Mouse (Mus musculus) thymus, adult 2 months (tissue): ENCODE data around the gene Crocc2. TPM values are rescaled to one million over a fixed set of nuclear protein-coding genes. Genes with fewer than 3 reads are reported as not detected.

ENCODE experiments used
- DNase-seq: peaks from one replicate; pipeline ENCODE4 v3.0.0; 2021
- H3K27ac ChIP-seq: fragments of 200-500 bp; 2 replicates; pipeline ENCODE4 v1.5.1; 2012; ENCODE audit warnings: low read length, control low read depth; ENCODE audit not compliant: control insufficient read depth, insufficient read depth
- H3K27me3 ChIP-seq: fragments of 200-500 bp; 2 replicates; pipeline ENCODE4 v1.6.1; 2012; ENCODE audit warnings: mild to moderate bottlenecking, low read length, moderate library complexity, mixed read lengths; ENCODE audit not compliant: control insufficient read depth, insufficient read depth
- H3K36me3 ChIP-seq: fragments of 200-500 bp; 2 replicates; pipeline ENCODE4 v1.6.1; 2012; ENCODE audit warnings: mild to moderate bottlenecking, low read length, moderate library complexity; ENCODE audit not compliant: control insufficient read depth, insufficient read depth
- H3K4me1 ChIP-seq: fragments of 200-500 bp; replicated peaks from 2 replicates; pipeline ENCODE4 v1.6.1; 2012; ENCODE audit warnings: low read length; ENCODE audit not compliant: control insufficient read depth, insufficient read depth
- H3K4me3 ChIP-seq: fragments of 200-500 bp; 2 replicates; pipeline ENCODE4 v1.5.1; 2012; ENCODE audit warnings: mild to moderate bottlenecking, low read length, control low read depth, moderate library complexity; ENCODE audit not compliant: control insufficient read depth, insufficient read depth
- CTCF ChIP-seq: fragments of 200-500 bp; IDR thresholded peaks from 2 replicates; pipeline ENCODE4 v1.5.1; 2012; ENCODE audit warnings: mild to moderate bottlenecking, control low read depth, low read length, moderate library complexity, borderline replicate concordance; ENCODE audit not compliant: control insufficient read depth, poor library complexity, insufficient read depth; ENCODE audit errors: extremely low read depth
- POLR2A ChIP-seq: fragments of 200-500 bp; IDR thresholded peaks from 2 replicates; pipeline ENCODE4 v1.6.1; 2012; ENCODE audit warnings: mild to moderate bottlenecking, low read length, control low read depth, moderate library complexity; ENCODE audit not compliant: control insufficient read depth, poor library complexity, insufficient read depth; ENCODE audit errors: extremely low read depth
- WGBS: fragments of 180-500 bp; shearing (Covaris S2); methylation state at CpG from one replicate; pipeline ENCODE4 v1.1.7; 2018; 5-methylcytosine and 5-hydroxymethylcytosine counted together
- polyA plus RNA-seq: library from polyadenylated mRNA; depleted of rRNA; stranded (reverse); fragments of >200 nt; gene quantifications from 2 replicates; pipeline ENCODE4 v1.2.3, GENCODE M21; 2012

Crocc2 gene
- polyA plus RNA-seq, 1 experiment, result 0.34 TPM

DNA sequence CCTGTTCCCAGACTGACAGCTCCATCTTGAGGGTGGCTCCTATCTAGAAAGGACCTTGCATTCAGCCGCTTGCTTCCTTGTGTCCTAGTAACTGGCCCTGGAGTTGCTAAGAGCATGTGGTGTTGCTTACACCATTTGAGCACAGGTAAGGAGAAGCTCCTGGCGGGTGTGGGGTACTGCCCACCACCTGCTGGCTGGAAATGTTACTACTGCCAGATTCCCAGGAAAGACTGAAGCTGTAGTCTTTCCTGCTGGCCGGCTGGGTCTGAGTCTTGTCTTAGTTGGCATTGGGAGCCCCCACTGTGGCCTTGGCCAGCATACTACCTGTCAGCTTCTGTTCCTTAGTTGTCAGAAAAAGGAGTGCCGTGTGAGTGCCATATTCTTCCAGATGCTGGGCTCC is 69.7 kb downstream of the Crocc2 start:
- no peaks in the 10 kb centered on the region for H3K4me1 ChIP-seq
- H3K36me3 ChIP-seq, result no peaks in the 10 kb centered on the region
- no peak for DNase-seq
- peaks cover 3% of the 10 kb centered on the region; the same call in 1 of the 2 replicates for H3K27me3 ChIP-seq
- no peak overlapping the region for H3K4me3 ChIP-seq
- no peak overlapping the region for H3K27ac ChIP-seq
- WGBS, result 83% methylated on average over 4 of the region's 4 CpGs
- TF ChIP-seq CTCF, result no peak
- no peak for TF ChIP-seq POLR2A

DNA sequence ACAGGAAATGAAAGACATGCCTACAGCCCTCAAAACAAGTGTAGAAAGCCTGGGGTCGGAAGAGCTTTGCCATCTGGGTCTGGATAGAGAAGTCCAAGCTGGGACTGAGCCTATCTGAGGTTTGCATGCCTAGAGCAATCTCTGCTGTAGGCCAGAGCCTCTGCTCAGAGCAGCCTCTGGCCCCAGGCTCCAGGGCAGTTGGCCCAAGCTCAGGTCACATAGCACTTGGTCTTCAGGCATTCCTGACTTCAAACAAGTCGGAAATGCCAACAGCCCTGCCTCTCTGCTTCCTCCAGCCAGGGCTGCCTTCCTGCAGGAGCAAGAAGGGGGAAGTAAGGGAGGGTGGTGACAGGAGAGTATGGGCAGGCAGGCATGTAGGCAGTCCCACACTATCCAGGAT is 77.4 kb downstream of the Crocc2 start:
- WGBS, result 63% methylated on average over 2 of the region's 2 CpGs
- H3K4me1 ChIP-seq, result no peaks in the 10 kb centered on the region
- H3K4me3 ChIP-seq, result no peak overlapping the region
- no peak overlapping the region for H3K27ac ChIP-seq
- H3K27me3 ChIP-seq, result no peaks in the 10 kb centered on the region
- no peak for DNase-seq
- TF ChIP-seq CTCF, result no peak
- TF ChIP-seq POLR2A, result no peak
- no peaks in the 10 kb centered on the region for H3K36me3 ChIP-seq

DNA sequence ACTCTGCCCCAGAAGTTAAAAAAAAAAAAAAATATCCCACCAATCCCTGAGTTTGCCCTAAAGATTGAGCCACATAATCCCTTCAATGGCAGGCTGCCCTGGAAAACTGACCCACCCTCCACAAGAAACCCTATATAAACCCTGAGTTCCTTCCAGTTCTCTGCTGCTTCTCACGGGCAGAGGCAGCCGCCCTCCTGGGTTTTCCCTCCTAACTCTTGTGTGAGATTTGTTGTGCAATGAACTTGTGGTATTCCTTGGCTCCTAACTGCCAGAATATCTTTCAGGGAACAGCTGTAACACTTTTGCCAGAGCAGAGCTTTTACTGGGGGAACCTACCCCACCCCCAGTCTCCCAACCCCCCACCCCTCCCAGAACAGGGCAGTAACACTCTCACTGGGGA is 84.1 kb downstream of the Crocc2 start:
- H3K4me1 ChIP-seq, result no peaks in the 10 kb centered on the region
- TF ChIP-seq POLR2A (no peak), CTCF (no peak)
- H3K36me3 ChIP-seq, result no peaks in the 10 kb centered on the region
- 68% methylated on average over 2 of the region's 2 CpGs for WGBS
- no peak for DNase-seq
- no peaks in the 10 kb centered on the region for H3K27me3 ChIP-seq
- H3K27ac ChIP-seq, result no peak overlapping the region
- no peak overlapping the region for H3K4me3 ChIP-seq

DNA sequence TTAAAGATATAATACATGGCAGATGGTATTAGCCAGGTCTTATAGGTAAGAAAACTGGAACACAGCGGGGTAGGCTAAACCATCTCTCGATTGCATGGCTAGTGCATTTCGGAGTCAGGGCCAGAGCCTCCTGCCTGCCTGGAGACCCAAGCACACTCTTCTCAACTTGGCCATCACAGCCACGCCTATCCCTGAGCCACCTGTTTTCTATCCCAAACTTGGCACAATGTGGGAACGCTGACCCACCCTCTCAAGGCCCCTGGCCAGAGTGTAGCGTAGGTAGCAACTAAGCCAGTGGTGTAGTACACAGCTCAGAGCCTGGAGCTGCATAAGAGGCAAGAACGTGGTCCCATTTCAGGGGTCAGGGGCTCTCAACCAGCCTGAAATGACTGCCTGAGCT is 87.2 kb downstream of the Crocc2 start:
- WGBS, result 93% methylated on average over 7 of the region's 7 CpGs
- no peak for DNase-seq
- H3K4me3 ChIP-seq, result no peak overlapping the region
- no peak overlapping the region for H3K27ac ChIP-seq
- H3K36me3 ChIP-seq, result no peaks in the 10 kb centered on the region
- no peaks in the 10 kb centered on the region for H3K27me3 ChIP-seq
- H3K4me1 ChIP-seq, result no peaks in the 10 kb centered on the region
- TF ChIP-seq CTCF, result no peak

DNA sequence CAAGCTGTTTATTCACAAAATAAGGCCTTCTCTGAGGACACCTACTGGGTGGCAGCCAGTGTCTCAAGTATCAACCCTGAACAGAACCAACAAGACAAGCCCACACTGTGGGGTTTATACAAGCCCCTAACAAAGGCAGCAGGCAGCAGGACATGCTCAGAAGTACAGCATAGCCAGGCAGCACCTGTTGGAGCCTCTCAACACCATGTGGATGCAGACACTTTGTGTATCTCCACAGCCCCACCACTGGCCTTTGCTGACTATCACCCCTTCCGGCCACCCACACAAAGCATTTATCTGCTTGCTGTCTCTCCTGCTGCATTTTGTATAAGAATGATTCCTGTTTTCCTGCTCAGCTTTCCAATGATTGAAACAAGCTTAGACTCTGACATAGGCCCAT is 89.0 kb downstream of the Crocc2 start:
- Histone ChIP-seq H3K4me1 (no peaks in the 10 kb centered on the region), H3K27ac (no peak overlapping the region), H3K36me3 (no peaks in the 10 kb centered on the region), H3K4me3 (no peak overlapping the region), H3K27me3 (no peaks in the 10 kb centered on the region)
- no peak for DNase-seq
- WGBS, result 95% methylated on average over 1 of the region's 1 CpGs
- TF ChIP-seq CTCF, result no peak
- TF ChIP-seq POLR2A, result no peak

DNA sequence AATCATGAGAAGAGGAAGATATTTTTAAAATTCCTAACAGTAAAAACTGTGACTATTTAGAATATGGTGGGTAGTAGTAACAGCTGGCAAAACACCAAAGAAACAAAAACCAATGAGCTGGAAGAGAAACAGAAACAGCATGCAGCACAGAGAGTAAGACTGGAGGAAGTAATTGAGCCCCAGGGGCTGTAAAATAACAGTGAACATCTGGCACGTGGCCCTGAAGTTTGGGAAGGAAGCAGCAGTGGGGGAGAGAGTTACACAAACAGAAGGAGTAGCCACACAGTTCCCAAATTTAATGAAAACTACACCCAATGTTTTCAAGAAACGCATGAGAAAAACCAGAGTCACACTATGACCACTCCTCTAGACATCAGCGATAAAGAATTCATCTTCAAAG is 98.7 kb downstream of the Crocc2 start:
- H3K36me3 ChIP-seq, result no peaks in the 10 kb centered on the region
- H3K27ac ChIP-seq, result no peak overlapping the region
- no peak overlapping the region for H3K4me3 ChIP-seq
- no peaks in the 10 kb centered on the region for H3K27me3 ChIP-seq
- 38% methylated on average over 3 of the region's 3 CpGs for WGBS
- H3K4me1 ChIP-seq, result no peaks in the 10 kb centered on the region
- DNase-seq, result no peak
- TF ChIP-seq CTCF (no peak), POLR2A (no peak)

DNA sequence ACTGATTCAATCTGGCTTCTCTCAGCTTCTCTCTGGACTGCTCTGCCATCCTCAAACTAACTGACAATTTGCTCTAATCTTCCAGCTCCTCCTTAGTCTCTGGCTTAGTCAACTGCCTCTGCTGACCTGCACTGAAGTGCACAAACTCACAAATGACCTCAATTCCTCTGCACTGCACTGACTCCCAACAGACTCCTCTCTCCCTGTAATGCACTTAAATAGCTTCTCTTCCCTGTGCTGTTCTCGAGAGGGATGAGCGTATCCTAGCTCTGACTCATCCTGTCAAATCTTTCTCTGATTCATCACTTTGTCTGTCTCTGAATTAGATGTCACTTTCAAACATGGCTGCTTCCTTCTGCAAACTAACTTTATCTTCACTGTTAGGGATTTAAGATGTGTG is 99.7 kb downstream of the Crocc2 start:
- DNase-seq, result no peak
- H3K4me1 ChIP-seq, result no peaks in the 10 kb centered on the region
- WGBS, result 87% methylated on average over 2 of the region's 2 CpGs
- H3K27me3 ChIP-seq, result no peaks in the 10 kb centered on the region
- TF ChIP-seq CTCF (no peak), POLR2A (no peak)
- no peaks in the 10 kb centered on the region for H3K36me3 ChIP-seq
- H3K4me3 ChIP-seq, result no peak overlapping the region
- no peak overlapping the region for H3K27ac ChIP-seq
